14 mouse cellular contexts compared by ENCODE assay signal in the genomic region with DNA sequence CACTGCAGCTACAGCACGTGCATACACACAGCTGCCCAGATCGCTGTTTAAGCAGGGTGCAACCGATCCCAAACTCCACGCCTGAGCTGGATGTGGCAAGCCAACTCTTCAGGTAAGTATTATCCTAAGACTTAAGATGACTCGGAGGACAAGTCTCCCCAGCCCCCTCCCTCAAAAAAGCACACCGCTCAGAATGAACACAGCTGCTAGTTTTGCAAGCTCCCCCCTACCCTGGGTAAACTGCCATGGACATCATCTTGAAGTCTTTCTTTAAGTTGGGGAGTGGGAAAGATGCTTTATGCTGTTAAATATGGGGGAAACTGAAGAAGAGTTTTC.
DNase-seq lines count a peak whose midpoint lies in the region; ATAC-seq and TF ChIP-seq lines count a peak whose summit lies in the region.
"Had no signal": no experiment of that assay in that cellular context is flagged by ENCODE, and none has a peak within 500 bp of the region (broad histone marks: within the 10 kb centered on the region; RNA-seq: fewer than 3 reads in every experiment).

No protein-coding gene starts in this region.

- peak overlapping the region; percentile 76 for H3K27ac ChIP-seq in midbrain, embryonic 10.5 days (replicated peaks)
- H3K27ac ChIP-seq in midbrain, postnatal 0 days (ENCODE audit: low read depth, low read length), result no peak overlapping the region
- no peak overlapping the region for H3K27ac ChIP-seq in embryonic facial prominence, embryonic 14.5 days (replicated peaks; ENCODE audit: low read depth, low read length)
- no peak overlapping the region for H3K27ac ChIP-seq in forebrain, postnatal 0 days (ENCODE audit: low read depth, low read length)
- H3K27ac ChIP-seq in midbrain, embryonic 16.5 days (ENCODE audit: low read length), result no peak overlapping the region
- H3K27ac ChIP-seq: hindbrain, postnatal 0 days; liver, embryonic 12.5 days had no signal

- H3K9ac ChIP-seq in midbrain, postnatal 0 days (replicated peaks; ENCODE audit: low read length, poor library complexity, severe bottlenecking), result no peak overlapping the region
- no peak overlapping the region for H3K9ac ChIP-seq in embryonic facial prominence, embryonic 14.5 days (ENCODE audit: low read depth, low read length)
- no peak overlapping the region for H3K9ac ChIP-seq in forebrain, postnatal 0 days
- H3K9ac ChIP-seq in midbrain, embryonic 16.5 days (ENCODE audit: low read depth, low read length), result no peak overlapping the region
- H3K9ac ChIP-seq: heart, embryonic 15.5 days; liver, embryonic 12.5 days had no signal

- H3K4me2 ChIP-seq in midbrain, postnatal 0 days (ENCODE audit: low read depth, low read length, poor library complexity, severe bottlenecking), result no peak overlapping the region
- H3K4me2 ChIP-seq in embryonic facial prominence, embryonic 14.5 days (ENCODE audit: low read depth, low read length), result 0 out of 2 replicates have a peak overlapping the region, but pooled peaks have one; percentile 6
- peak overlapping the region; percentile 3; the same call in 1 of the 2 replicates for H3K4me2 ChIP-seq in forebrain, postnatal 0 days (ENCODE audit: low read depth)
- H3K4me2 ChIP-seq in midbrain, embryonic 16.5 days (ENCODE audit: low read length), result 0 out of 2 replicates have a peak overlapping the region, but pooled peaks have one; percentile 8
- H3K4me2 ChIP-seq: heart, embryonic 15.5 days; liver, embryonic 12.5 days had no signal

- TF ChIP-seq CTCF in midbrain, postnatal 0 days (IDR thresholded peaks at IDR 0.05), result no peak
- TF ChIP-seq CTCF in forebrain, postnatal 0 days (IDR thresholded peaks at IDR 0.05; ENCODE audit: low read depth), result no peak

- H3K4me1 ChIP-seq in midbrain, embryonic 10.5 days, result peaks cover 63% of the 10 kb centered on the region
- H3K4me1 ChIP-seq in midbrain, postnatal 0 days (ENCODE audit: insufficient read depth, low read length), result peaks cover 4% of the 10 kb centered on the region; the same call in 1 of the 2 replicates
- H3K4me1 ChIP-seq in embryonic facial prominence, embryonic 14.5 days (ENCODE audit: control insufficient read depth, insufficient read depth, low read length), result peaks cover 25% of the 10 kb centered on the region
- H3K4me1 ChIP-seq in forebrain, postnatal 0 days (ENCODE audit: insufficient read depth), result peaks cover 21% of the 10 kb centered on the region
- peaks cover 29% of the 10 kb centered on the region for H3K4me1 ChIP-seq in midbrain, embryonic 16.5 days (ENCODE audit: control insufficient read depth, insufficient read depth, low read length)
- H3K4me1 ChIP-seq: liver, embryonic 12.5 days had no signal

- 76% methylated on average over 6 of the region's 6 CpGs for whole genome bisulfite sequencing in midbrain, embryonic 10.5 days
- 23% methylated on average over 6 of the region's 6 CpGs for WGBS in midbrain, postnatal 0 days
- 43% methylated on average over 6 of the region's 6 CpGs for WGBS in embryonic facial prominence, embryonic 14.5 days
- 23% methylated on average over 6 of the region's 6 CpGs for WGBS in forebrain, postnatal 0 days
- 27% methylated on average over 6 of the region's 6 CpGs for WGBS in midbrain, embryonic 16.5 days

- ATAC-seq in midbrain, postnatal 0 days (ENCODE audit: low FRiP score), result no peak
- ATAC-seq in embryonic facial prominence, embryonic 14.5 days (ENCODE audit: low read depth), result no peak
- no peak for ATAC-seq in forebrain, postnatal 0 days
- no peak for ATAC-seq in midbrain, embryonic 16.5 days
- ATAC-seq: liver, embryonic 12.5 days; lung, postnatal 0 days; Patski had no signal

- no peak for DNase-seq in midbrain, embryonic 10.5 days (ENCODE audit: low spot score)
- no peak for DNase-seq in midbrain, postnatal 0 days (ENCODE audit: low spot score)
- no peak for DNase-seq in embryonic facial prominence, embryonic 14.5 days (ENCODE audit: low spot score)
- DNase-seq in forebrain, postnatal 0 days, result no peak
- no peak for DNase-seq in urinary bladder, postnatal 10 days (ENCODE audit: low spot score)
- DNase-seq in right cerebral cortex, postnatal 10 days (ENCODE audit: low spot score in 2 of 2), result no peak
- DNase-seq: cerebellum, adult 18-20 months; kidney, adult 2 months had no signal

- H3K4me3 ChIP-seq in midbrain, embryonic 10.5 days, result no peak overlapping the region
- H3K4me3 ChIP-seq in midbrain, postnatal 0 days (ENCODE audit: low read depth, low read length), result no peak overlapping the region
- no peak overlapping the region for H3K4me3 ChIP-seq in embryonic facial prominence, embryonic 14.5 days (ENCODE audit: low read depth, low read length)
- no peak overlapping the region for H3K4me3 ChIP-seq in forebrain, postnatal 0 days (ENCODE audit: low read depth, low read length)
- no peak overlapping the region for H3K4me3 ChIP-seq in midbrain, embryonic 16.5 days (ENCODE audit: low read depth, low read length)
- H3K4me3 ChIP-seq: heart, embryonic 15.5 days; liver, embryonic 12.5 days had no signal

- H3K36me3 ChIP-seq in midbrain, embryonic 10.5 days, result no peaks in the 10 kb centered on the region
- H3K36me3 ChIP-seq in midbrain, postnatal 0 days (ENCODE audit: insufficient read depth, low read length), result no peaks in the 10 kb centered on the region
- no peaks in the 10 kb centered on the region for H3K36me3 ChIP-seq in embryonic facial prominence, embryonic 14.5 days (ENCODE audit: control insufficient read depth, insufficient read depth, low read length)
- no peaks in the 10 kb centered on the region for H3K36me3 ChIP-seq in forebrain, postnatal 0 days (ENCODE audit: insufficient read depth)
- no peaks in the 10 kb centered on the region for H3K36me3 ChIP-seq in midbrain, embryonic 16.5 days (ENCODE audit: control insufficient read depth, insufficient read depth, low read length)
- H3K36me3 ChIP-seq: heart, embryonic 15.5 days; liver, embryonic 12.5 days had no signal

- H3K9me3 ChIP-seq in midbrain, embryonic 10.5 days (replicated peaks), result no peaks in the 10 kb centered on the region
- H3K9me3 ChIP-seq in midbrain, postnatal 0 days (ENCODE audit: low read length), result no peaks in the 10 kb centered on the region
- no peaks in the 10 kb centered on the region for H3K9me3 ChIP-seq in embryonic facial prominence, embryonic 14.5 days (ENCODE audit: control insufficient read depth, low read length)
- no peaks in the 10 kb centered on the region for H3K9me3 ChIP-seq in forebrain, postnatal 0 days (ENCODE audit: low read length)
- no peaks in the 10 kb centered on the region for H3K9me3 ChIP-seq in midbrain, embryonic 16.5 days (replicated peaks; ENCODE audit: control insufficient read depth, low read length, poor library complexity, severe bottlenecking)
- H3K9me3 ChIP-seq: heart, embryonic 15.5 days; liver, embryonic 12.5 days had no signal

- peaks cover 56% of the 10 kb centered on the region for H3K27me3 ChIP-seq in midbrain, embryonic 10.5 days (ENCODE audit: low read depth, poor library complexity, severe bottlenecking)
- no peaks in the 10 kb centered on the region for H3K27me3 ChIP-seq in midbrain, postnatal 0 days (ENCODE audit: insufficient read depth, low read length)
- H3K27me3 ChIP-seq in embryonic facial prominence, embryonic 14.5 days (replicated peaks; ENCODE audit: control insufficient read depth, insufficient read depth, low read length), result no peaks in the 10 kb centered on the region
- H3K27me3 ChIP-seq in forebrain, postnatal 0 days (ENCODE audit: insufficient read depth, low read length), result no peaks in the 10 kb centered on the region; the same call in 1 of the 2 replicates
- no peaks in the 10 kb centered on the region for H3K27me3 ChIP-seq in midbrain, embryonic 16.5 days (ENCODE audit: control insufficient read depth, insufficient read depth, low read depth, low read length)
- H3K27me3 ChIP-seq: heart, embryonic 15.5 days; liver, embryonic 12.5 days; Patski had no signal
